Mouse (Mus musculus): Measurements from ENCODE around the gene Mst1.

- TF ChIP-seq CTCF (IDR thresholded peaks at IDR 0.05; ENCODE audit: borderline replicate concordance, extremely low read depth, insufficient read depth, insufficient read length): no peak
- TF ChIP-seq POLR2A (IDR thresholded peaks at IDR 0.05; ENCODE audit: borderline replicate concordance, extremely low read depth, insufficient read depth, insufficient read length, poor library complexity, severe bottlenecking): no peak
These were observed 30.9 kb downstream of the Mst1 start for GRCm38 (mm10) chr9:108111101-108111592.

All from brain, embryonic 14.5 days (tissue).